Mouse (Mus musculus) stomach, embryonic 14.5 days (tissue): ENCODE data around the gene Smim14. TPM values are rescaled to one million over a fixed set of nuclear protein-coding genes. Genes with fewer than 3 reads are reported as not detected.

Experiments
- polyA plus RNA-seq: library from polyadenylated mRNA; unstranded; fragments of >200 nt; fragmentation: Nextera tagmentation; extraction: Ambion mirVana; gene quantifications from 2 replicates; pipeline ENCODE4 v1.2.1, GENCODE M21; 2014

The Smim14 gene
- polyA plus RNA-seq, 1 experiment from 2014 or later, result 133 TPM

Other genes with a start within 250 kb of the Smim14 start
- gene Rfc1, start 201.5 kb downstream of the Smim14 start, polyA plus RNA-seq, result 108 and 113 TPM in 2 replicates
- 0.13 and 0.29 TPM in 2 replicates for gene Klb, start 188.9 kb downstream of the Smim14 start, polyA plus RNA-seq
- 1,227 and 1,298 TPM in 2 replicates for gene Rpl9, start 145.7 kb downstream of the Smim14 start, polyA plus RNA-seq
- 60.0 and 60.3 TPM in 2 replicates for gene Lias, start 145.7 kb downstream of the Smim14 start, polyA plus RNA-seq
- 120 and 134 TPM in 2 replicates for gene Ugdh, start 101.2 kb downstream of the Smim14 start, polyA plus RNA-seq
- not detected in 2 replicates for gene Gm43552, start 44.4 kb downstream of the Smim14 start, polyA plus RNA-seq
- gene Ube2k, start within 50 bp of the Smim14 start, polyA plus RNA-seq, result 128 and 138 TPM in 2 replicates
- gene Pds5a, start 161.1 kb upstream of the Smim14 start, polyA plus RNA-seq, result 96.1 and 106 TPM in 2 replicates
- gene N4bp2, start 226.3 kb upstream of the Smim14 start, polyA plus RNA-seq, result 48.0 and 48.3 TPM in 2 replicates